Mouse (Mus musculus): ENCODE data around the gene Smndc1. TPM values are rescaled to one million over a fixed set of nuclear protein-coding genes. Genes with fewer than 3 reads are reported as not detected.

The Smndc1 gene
- polyA plus RNA-seq, 1 experiment: 30.8 TPM

DNA sequence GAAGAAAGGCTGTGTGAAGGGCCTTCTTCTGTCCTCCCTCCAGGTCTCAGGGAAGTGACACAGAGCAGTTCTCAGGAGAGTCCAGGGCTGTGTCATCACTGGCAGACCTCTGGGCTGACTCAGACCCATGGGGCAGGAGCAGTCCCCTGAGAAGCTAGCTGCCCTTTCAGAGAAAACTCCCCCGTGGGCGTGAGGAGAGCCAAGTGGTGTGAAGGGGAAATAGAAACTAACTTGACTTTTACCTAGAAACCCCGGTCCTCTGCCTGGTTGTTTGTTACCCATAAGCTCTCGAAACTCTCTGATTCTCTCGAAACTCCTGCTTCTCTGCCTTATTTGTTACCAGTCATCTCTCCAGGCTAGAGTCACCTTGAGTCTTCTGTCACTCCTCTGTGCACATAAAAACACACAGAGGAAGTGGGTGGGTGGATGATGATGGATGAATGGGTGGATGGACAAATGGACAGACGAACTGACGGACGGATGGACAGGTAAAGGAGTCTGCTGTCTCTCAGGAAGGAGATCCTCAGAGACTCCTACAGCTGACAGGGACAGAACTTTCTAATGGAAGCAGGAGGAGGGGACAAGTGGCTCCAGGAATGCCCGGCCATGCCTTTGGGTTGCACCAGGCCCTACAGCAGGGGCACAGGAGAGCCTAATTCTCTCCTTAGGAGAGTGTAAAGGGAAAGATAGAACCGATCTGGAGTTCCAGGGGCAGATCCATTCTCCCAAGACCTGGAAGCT is 43.7 kb upstream of the Smndc1 start:
- TF ChIP-seq MYOD1 (IDR thresholded peaks at IDR 0.05; ENCODE audit: control insufficient read depth in 1 of 3, insufficient read length in 2 of 3, low read depth in 2 of 3): no peak
- no peak for TF ChIP-seq SRF (IDR thresholded peaks at IDR 0.05; ENCODE audit: control insufficient read depth, insufficient read length, low read depth)
- no peak for TF ChIP-seq TCF3 (IDR thresholded peaks at IDR 0.05; ENCODE audit: insufficient read length, low read depth)
- no peak for TF ChIP-seq MYOG (IDR thresholded peaks at IDR 0.05; ENCODE audit: control insufficient read depth in 1 of 3, insufficient read depth in 1 of 3, insufficient read length in 2 of 3, low read depth in 2 of 3)
- TF ChIP-seq E2F4 (IDR thresholded peaks at IDR 0.05; ENCODE audit: insufficient read depth): no peak
- TF ChIP-seq MAX (IDR thresholded peaks at IDR 0.05; ENCODE audit: low read depth): no peak
- TF ChIP-seq TCF12 (IDR thresholded peaks at IDR 0.05; ENCODE audit: insufficient read depth, poor library complexity, severe bottlenecking): no peak
- TF ChIP-seq USF1 (IDR thresholded peaks at IDR 0.05; ENCODE audit: low read depth): no peak
- TF ChIP-seq CEBPB (IDR thresholded peaks at IDR 0.05; ENCODE audit: insufficient read depth, poor library complexity, severe bottlenecking): no peak
- peak overlapping the region; percentile 69 for H3K4me2 ChIP-seq (ENCODE audit: low read depth)
- H3K4me3 ChIP-seq: no peak overlapping the region
- H3K36me3 ChIP-seq (ENCODE audit: control insufficient read depth, insufficient read depth): no peaks in the 10 kb centered on the region
- H3K79me2 ChIP-seq (ENCODE audit: control insufficient read depth, insufficient read depth): no peaks in the 10 kb centered on the region
- H3K27me3 ChIP-seq (ENCODE audit: control insufficient read depth, insufficient read depth, insufficient read length): no peaks in the 10 kb centered on the region
- no peak overlapping the region for H3ac ChIP-seq (ENCODE audit: control insufficient read depth, insufficient read length)

DNA sequence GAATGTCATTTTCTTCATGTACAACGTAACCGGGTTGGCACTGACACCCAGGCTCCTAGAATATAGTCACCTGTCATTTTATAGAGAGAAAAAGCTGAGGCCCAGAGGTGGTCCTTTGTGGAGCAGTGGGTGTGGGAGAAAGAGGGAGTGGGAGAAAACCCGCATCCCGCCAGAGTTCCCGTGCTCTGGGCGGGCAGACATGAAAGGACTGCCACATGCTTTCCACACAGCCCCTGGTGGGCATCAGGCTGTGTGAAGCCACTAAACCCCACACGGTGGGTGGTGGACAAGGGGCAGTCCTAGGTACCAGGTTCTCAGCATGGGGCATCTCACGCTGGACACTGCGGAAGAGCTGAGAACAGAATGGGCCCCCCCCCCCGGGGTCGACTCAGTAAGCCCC is 40.6 kb upstream of the Smndc1 start:
- Histone ChIP-seq H3K36me3 (ENCODE audit: control insufficient read depth, insufficient read depth) (no peaks in the 10 kb centered on the region), H3ac (ENCODE audit: control insufficient read depth, insufficient read length) (no peak overlapping the region), H3K4me2 (ENCODE audit: low read depth) (no peak overlapping the region), H3K4me3 (no peak overlapping the region), H3K27me3 (ENCODE audit: control insufficient read depth, insufficient read depth, insufficient read length) (no peaks in the 10 kb centered on the region), H3K79me2 (ENCODE audit: control insufficient read depth, insufficient read depth) (no peaks in the 10 kb centered on the region)
- TF ChIP-seq USF1 (IDR thresholded peaks at IDR 0.05; ENCODE audit: low read depth) (no peak), MYOG (IDR thresholded peaks at IDR 0.05; ENCODE audit: control insufficient read depth in 1 of 3, insufficient read depth in 1 of 3, insufficient read length in 2 of 3, low read depth in 2 of 3) (no peak), POLR2AphosphoS2 (IDR thresholded peaks at IDR 0.05; ENCODE audit: insufficient read length, low read depth) (no peak), MAX (IDR thresholded peaks at IDR 0.05; ENCODE audit: low read depth) (no peak), POLR2A (IDR thresholded peaks at IDR 0.05; ENCODE audit: insufficient read length, low read depth) (no peak), E2F4 (IDR thresholded peaks at IDR 0.05; ENCODE audit: insufficient read depth) (no peak), MYOD1 (IDR thresholded peaks at IDR 0.05; ENCODE audit: control insufficient read depth in 1 of 3, insufficient read length in 2 of 3, low read depth in 2 of 3) (no peak)

DNA sequence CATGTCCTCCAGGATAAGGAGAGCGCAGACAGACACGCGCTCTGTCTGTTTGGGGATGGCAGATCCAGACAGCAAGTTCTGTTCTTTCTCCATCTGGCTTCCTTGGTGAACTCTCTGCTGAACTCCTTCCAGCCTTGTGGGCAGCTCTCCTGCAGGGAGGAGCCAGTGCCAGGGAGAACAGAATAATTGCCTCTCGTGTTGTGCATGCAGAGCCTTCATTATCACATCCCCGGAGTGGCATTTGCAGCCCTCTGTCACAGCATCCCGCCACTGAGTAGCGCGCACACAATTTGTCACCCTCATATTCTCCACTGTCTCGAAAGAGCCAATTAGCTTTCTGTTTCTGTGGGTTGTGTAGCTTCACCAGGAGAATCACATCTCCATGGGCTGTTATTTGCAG is 40.0 kb upstream of the Smndc1 start:
- H3ac ChIP-seq (ENCODE audit: control insufficient read depth, insufficient read length): no peak overlapping the region
- no peaks in the 10 kb centered on the region for H3K36me3 ChIP-seq (ENCODE audit: control insufficient read depth, insufficient read depth)
- no peaks in the 10 kb centered on the region for H3K27me3 ChIP-seq (ENCODE audit: control insufficient read depth, insufficient read depth, insufficient read length)
- H3K4me3 ChIP-seq: no peak overlapping the region
- no peaks in the 10 kb centered on the region for H3K79me2 ChIP-seq (ENCODE audit: control insufficient read depth, insufficient read depth)
- TF ChIP-seq E2F4 (IDR thresholded peaks at IDR 0.05; ENCODE audit: insufficient read depth): no peak
- no peak for TF ChIP-seq REST (IDR thresholded peaks at IDR 0.05; ENCODE audit: insufficient read depth, insufficient read length)
- no peak for TF ChIP-seq POLR2A (IDR thresholded peaks at IDR 0.05; ENCODE audit: insufficient read length, low read depth)
- no peak for TF ChIP-seq CEBPB (IDR thresholded peaks at IDR 0.05; ENCODE audit: insufficient read depth, poor library complexity, severe bottlenecking)
- TF ChIP-seq SRF (IDR thresholded peaks at IDR 0.05; ENCODE audit: control insufficient read depth, insufficient read length, low read depth): no peak
- no peak for TF ChIP-seq MYOG (IDR thresholded peaks at IDR 0.05; ENCODE audit: control insufficient read depth in 1 of 3, insufficient read depth in 1 of 3, insufficient read length in 2 of 3, low read depth in 2 of 3)
- no peak for TF ChIP-seq TCF3 (IDR thresholded peaks at IDR 0.05; ENCODE audit: insufficient read length, low read depth)
- TF ChIP-seq MYOD1 (IDR thresholded peaks at IDR 0.05; ENCODE audit: control insufficient read depth in 1 of 3, insufficient read length in 2 of 3, low read depth in 2 of 3): no peak
- TF ChIP-seq TCF12 (IDR thresholded peaks at IDR 0.05; ENCODE audit: insufficient read depth, poor library complexity, severe bottlenecking): no peak
- TF ChIP-seq MAX (IDR thresholded peaks at IDR 0.05; ENCODE audit: low read depth): no peak
- H3K4me2 ChIP-seq (ENCODE audit: low read depth): no peak overlapping the region

DNA sequence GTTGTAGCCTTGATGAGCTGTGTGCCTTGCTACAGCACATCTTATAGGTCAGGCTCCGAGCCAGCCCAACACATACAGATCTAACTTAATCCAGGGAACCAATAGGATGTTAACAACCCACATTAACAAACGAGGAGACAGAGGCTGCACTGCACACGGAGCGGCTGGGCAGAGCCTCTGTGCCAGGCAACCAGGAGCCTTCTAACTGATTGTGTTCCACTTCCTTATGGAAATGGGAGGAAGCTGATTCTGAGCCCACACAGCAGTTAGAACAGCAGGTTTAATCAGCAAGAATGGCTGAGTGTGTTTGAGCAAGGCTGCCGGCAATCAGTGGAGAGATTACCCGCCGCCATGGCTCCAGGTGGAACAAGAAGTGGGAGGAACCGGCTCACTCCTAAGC is 37.4 kb upstream of the Smndc1 start:
- H3ac ChIP-seq (ENCODE audit: control insufficient read depth, insufficient read length): no peak overlapping the region
- H3K4me2 ChIP-seq (ENCODE audit: low read depth): no peak overlapping the region
- H3K4me3 ChIP-seq: no peak overlapping the region
- no peaks in the 10 kb centered on the region for H3K27me3 ChIP-seq (ENCODE audit: control insufficient read depth, insufficient read depth, insufficient read length)
- H3K36me3 ChIP-seq (ENCODE audit: control insufficient read depth, insufficient read depth): no peaks in the 10 kb centered on the region
- H3K79me2 ChIP-seq (ENCODE audit: control insufficient read depth, insufficient read depth): no peaks in the 10 kb centered on the region
- no peak for TF ChIP-seq TCF12 (IDR thresholded peaks at IDR 0.05; ENCODE audit: insufficient read depth, poor library complexity, severe bottlenecking)
- no peak for TF ChIP-seq TCF3 (IDR thresholded peaks at IDR 0.05; ENCODE audit: insufficient read length, low read depth)
- TF ChIP-seq E2F4 (IDR thresholded peaks at IDR 0.05; ENCODE audit: insufficient read depth): no peak
- no peak for TF ChIP-seq USF1 (IDR thresholded peaks at IDR 0.05; ENCODE audit: low read depth)
- no peak for TF ChIP-seq MAX (IDR thresholded peaks at IDR 0.05; ENCODE audit: low read depth)
- no peak for TF ChIP-seq SRF (IDR thresholded peaks at IDR 0.05; ENCODE audit: control insufficient read depth, insufficient read length, low read depth)
- no peak for TF ChIP-seq CEBPB (IDR thresholded peaks at IDR 0.05; ENCODE audit: insufficient read depth, poor library complexity, severe bottlenecking)
- TF ChIP-seq POLR2AphosphoS2 (IDR thresholded peaks at IDR 0.05; ENCODE audit: insufficient read length, low read depth): no peak
- no peak for TF ChIP-seq REST (IDR thresholded peaks at IDR 0.05; ENCODE audit: insufficient read depth, insufficient read length)
- TF ChIP-seq MYOG (IDR thresholded peaks at IDR 0.05; ENCODE audit: control insufficient read depth in 1 of 3, insufficient read depth in 1 of 3, insufficient read length in 2 of 3, low read depth in 2 of 3): no peak
- TF ChIP-seq POLR2A (IDR thresholded peaks at IDR 0.05; ENCODE audit: insufficient read length, low read depth): no peak
- TF ChIP-seq MYOD1 (IDR thresholded peaks at IDR 0.05; ENCODE audit: control insufficient read depth in 1 of 3, insufficient read length in 2 of 3, low read depth in 2 of 3): no peak

Measured in myocyte (in vitro differentiated cells).